10 mouse cellular contexts compared by ENCODE assay signal in the genomic region with DNA sequence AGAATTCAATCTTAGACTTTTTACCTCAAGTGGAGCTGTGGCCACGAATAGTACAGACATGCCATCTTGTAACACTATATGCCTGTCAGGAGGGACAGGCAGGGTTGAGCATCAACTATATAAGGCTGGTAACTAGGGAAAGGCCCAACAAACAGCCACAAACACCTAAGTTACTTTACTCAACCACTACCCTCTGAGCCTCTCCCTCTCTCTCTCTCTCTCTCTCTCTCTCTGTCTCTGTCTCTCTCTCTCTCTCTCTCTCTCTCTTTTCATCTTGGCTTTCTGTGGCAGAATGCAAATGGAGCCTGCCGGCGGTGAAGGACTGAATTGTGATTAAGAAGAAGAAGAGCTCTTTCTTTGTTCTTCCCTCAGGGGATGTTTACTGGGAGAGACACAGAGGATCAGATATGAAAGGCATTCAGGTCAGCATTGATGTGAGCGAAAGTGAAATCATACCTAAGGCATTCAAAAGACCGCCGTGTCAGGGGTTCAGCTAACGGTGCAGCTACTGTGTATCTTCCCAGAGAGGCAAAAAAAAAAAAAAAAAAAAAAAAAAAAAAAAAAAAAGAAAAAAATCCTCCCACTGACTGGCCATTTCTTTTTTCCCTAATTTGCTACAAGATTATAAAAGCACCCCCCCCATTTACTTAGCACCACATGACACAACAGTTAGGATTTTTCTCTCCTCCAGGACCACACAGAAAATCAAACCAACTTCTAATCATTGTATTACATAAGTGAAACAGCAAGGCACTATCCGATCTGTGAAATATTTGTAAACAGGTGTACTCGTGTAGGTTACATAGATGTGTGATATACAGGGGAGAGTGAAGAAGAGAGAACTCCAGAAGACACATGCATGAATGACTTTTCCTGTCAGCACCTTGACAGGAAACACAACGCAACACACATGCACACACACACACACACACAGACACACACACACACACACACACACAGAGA. TPM values are rescaled to one million over a fixed set of nuclear protein-coding genes. Genes with fewer than 3 reads are reported as not detected.
A peak's percentile ranks its signal among the peaks of the same experiment; 100 is the strongest.
DNase-seq lines count a peak whose midpoint lies in the region; ATAC-seq and TF ChIP-seq lines count a peak whose summit lies in the region.
"Had no signal": no experiment of that assay in that cellular context is flagged by ENCODE, and none has a peak within 500 bp of the region (broad histone marks: within the 10 kb centered on the region; RNA-seq: fewer than 3 reads in every experiment).

No protein-coding gene starts in this region.

- no peak for ATAC-seq in heart, embryonic 12.5 days (ENCODE audit: insufficient number of reproducible peaks, low FRiP score)
- peak; percentile 36 for ATAC-seq in Patski
- ATAC-seq in heart, embryonic 16.5 days (replicated peaks; ENCODE audit: extremely low read depth, insufficient read depth, low FRiP score): peak; percentile 46; the same call in 1 of the 2 replicates
- peak; percentile 19; the same call in 1 of the 2 replicates for ATAC-seq in midbrain, embryonic 16.5 days
- ATAC-seq in cerebellum, adult (ENCODE audit: insufficient number of reproducible peaks, low FRiP score, low TSS enrichment): no peak

- H3K36me3 ChIP-seq in heart, embryonic 12.5 days: no peaks in the 10 kb centered on the region
- no peaks in the 10 kb centered on the region for H3K36me3 ChIP-seq in heart, embryonic 16.5 days (ENCODE audit: control insufficient read depth, insufficient read depth)
- H3K36me3 ChIP-seq in midbrain, embryonic 16.5 days (ENCODE audit: control insufficient read depth, insufficient read depth, low read length): no peaks in the 10 kb centered on the region

- peaks cover 81% of the 10 kb centered on the region for H3K4me1 ChIP-seq in heart, embryonic 12.5 days (replicated peaks)
- H3K4me1 ChIP-seq in heart, embryonic 16.5 days (ENCODE audit: control insufficient read depth, insufficient read depth, low read length): peaks cover 75% of the 10 kb centered on the region
- H3K4me1 ChIP-seq in midbrain, embryonic 16.5 days (ENCODE audit: control insufficient read depth, insufficient read depth, low read length): peaks cover 40% of the 10 kb centered on the region

- H3K4me2 ChIP-seq in heart, embryonic 12.5 days: peak overlapping the region; percentile 60
- peak overlapping the region; percentile 57 for H3K4me2 ChIP-seq in heart, embryonic 16.5 days (ENCODE audit: low read depth, low read length)
- peak overlapping the region; percentile 41 for H3K4me2 ChIP-seq in midbrain, embryonic 16.5 days (ENCODE audit: low read length)

- peak overlapping the region; percentile 31 for H3K4me3 ChIP-seq in heart, embryonic 12.5 days
- peak overlapping the region; percentile 22 for H3K4me3 ChIP-seq in heart, embryonic 16.5 days (ENCODE audit: low read length)
- no peak overlapping the region for H3K4me3 ChIP-seq in midbrain, embryonic 16.5 days (ENCODE audit: low read depth, low read length)

- H3K27ac ChIP-seq in heart, embryonic 12.5 days (ENCODE audit: poor library complexity, severe bottlenecking): peak overlapping the region; percentile 86
- peak overlapping the region; percentile 61 for H3K27ac ChIP-seq in heart, embryonic 16.5 days (ENCODE audit: low read length)
- peak overlapping the region; percentile 28; the same call in 1 of the 2 replicates for H3K27ac ChIP-seq in midbrain, embryonic 16.5 days (ENCODE audit: low read length)

- H3K27me3 ChIP-seq in heart, embryonic 12.5 days (replicated peaks): no peaks in the 10 kb centered on the region
- no peaks in the 10 kb centered on the region for H3K27me3 ChIP-seq in Patski
- H3K27me3 ChIP-seq in heart, embryonic 16.5 days (ENCODE audit: control insufficient read depth, insufficient read depth, low read length): no peaks in the 10 kb centered on the region
- no peaks in the 10 kb centered on the region for H3K27me3 ChIP-seq in midbrain, embryonic 16.5 days (ENCODE audit: control insufficient read depth, insufficient read depth, low read depth, low read length)

- in situ Hi-C loops in Patski (cut with MboI; ENCODE audit: low pct_unique_long_range_greater_than_20kb): no loop called here

- no peaks in the 10 kb centered on the region for H3K9me3 ChIP-seq in heart, embryonic 12.5 days (replicated peaks)
- H3K9me3 ChIP-seq in heart, embryonic 16.5 days (replicated peaks; ENCODE audit: control insufficient read depth, low read length): no peaks in the 10 kb centered on the region
- no peaks in the 10 kb centered on the region for H3K9me3 ChIP-seq in midbrain, embryonic 16.5 days (replicated peaks; ENCODE audit: control insufficient read depth, low read length, poor library complexity, severe bottlenecking)

- CTCF ChIA-PET in Patski (lab: Charles Lee): interaction anchor here (0.5 to 2.0 kb wide), 2 partner anchors 35 to 1174 kb away, joined by 4 to 6 read pairs; no protein-coding TSS in a partner anchor

- POLR2A ChIA-PET in Patski (lab: Charles Lee): interaction anchor here (0.6 to 0.8 kb wide), 4 partner anchors 9 to 367 kb away, joined by 3 to 7 read pairs (median 3); no protein-coding TSS in a partner anchor

- 20% methylated on average over 10 of the region's 10 CpGs for WGBS in heart, embryonic 12.5 days
- WGBS in heart, embryonic 16.5 days: 19% methylated on average over 10 of the region's 10 CpGs
- 12% methylated on average over 10 of the region's 10 CpGs for WGBS in midbrain, embryonic 16.5 days

- peak overlapping the region; percentile 64; the same call in 1 of the 2 replicates for H3K9ac ChIP-seq in heart, embryonic 12.5 days
- H3K9ac ChIP-seq in heart, embryonic 16.5 days (ENCODE audit: low read length): peak overlapping the region; percentile 26; the same call in 1 of the 2 replicates
- H3K9ac ChIP-seq in midbrain, embryonic 16.5 days (ENCODE audit: low read depth, low read length): 0 out of 2 replicates have a peak overlapping the region, but pooled peaks have one; percentile 7

- no peak for TF ChIP-seq CTCF in Patski (IDR thresholded peaks at IDR 0.05)

- DNase-seq in heart, adult 8-10 months (ENCODE audit: low spot score): no peak
- no peak for DNase-seq in Patski (ENCODE audit: low read depth, low spot score)
- DNase-seq in adrenal gland, adult 2 months: no peak
- no peak for DNase-seq in cerebellum, postnatal 25 days
- DNase-seq: cerebellum, adult 18-20 months; layer of hippocampus, adult 9-11 months had no signal

RNA-seq across cellular contexts. Expression of a gene that starts 13.9 kb away (rescaled TPM):
- polyA plus RNA-seq in heart, embryonic 12.5 days (2016; fragmentation: Nextera tagmentation; extraction: Ambion mirVana): 28.0 and 29.6 TPM in 2 replicates
- 10 to 100 TPM; 41.1 to 54.9 (median 50.8) TPM for total RNA-seq in heart, adult 8-10 months (2022)
- polyA plus RNA-seq in Patski (2021): 19.8 TPM
- polyA plus RNA-seq in heart, embryonic 16.5 days (2015; fragmentation: Nextera tagmentation; extraction: Ambion mirVana): 19.9 and 25.2 TPM in 2 replicates
- polyA plus RNA-seq in midbrain, embryonic 16.5 days (2015; fragmentation: Nextera tagmentation; extraction: Ambion mirVana): 24.6 and 26.7 TPM in 2 replicates
- total RNA-seq in adrenal gland, adult 2 months (2021): 100 to 1,000 TPM; 162 to 223 TPM
- polyA plus RNA-seq in adrenal gland, adult 2 months (2012; rRNA removed): 9.8 and 12.4 TPM in 2 replicates

Comparison
In these comparisons a context has a peak if more than half of its experiments do, and no peak if none do; other contexts are left out.
1. ATAC-seq: peak in Patski (single experiment), heart, embryonic 16.5 days (single experiment) and midbrain, embryonic 16.5 days (single experiment); none in heart, embryonic 12.5 days (single experiment) and cerebellum, adult (single experiment).
2. H3K27ac ChIP-seq: peak in every context shown above with its lines; median percentile 86 in heart, embryonic 12.5 days; 61 in heart, embryonic 16.5 days; 28 in midbrain, embryonic 16.5 days.
3. H3K9ac ChIP-seq: peak in every context shown above with its lines; median percentile 64 in heart, embryonic 12.5 days; 26 in heart, embryonic 16.5 days; 7 in midbrain, embryonic 16.5 days.
4. Peak in every context shown above with its lines, with median percentiles within 50 percentile points of each other: H3K4me2 ChIP-seq.